Mouse (Mus musculus) mammary gland, adult 2 months (tissue): ENCODE data around the gene Il33. TPM values are rescaled to one million over a fixed set of nuclear protein-coding genes. Genes with fewer than 3 reads are reported as not detected.

ENCODE experiments used
- polyA plus RNA-seq: library from polyadenylated mRNA; depleted of rRNA; stranded (reverse); fragments of >200 nt; gene quantifications from 2 replicates; pipeline ENCODE4 v1.2.3, GENCODE M21; 2012; ENCODE audit warnings: low replicate concordance; rRNA removed

Gene Il33
- 7.9 and 24.9 TPM in 2 replicates for polyA plus RNA-seq

GRCm38 (mm10) chr19:29924638-29925258, at the start of gene Il33:
Il33 (plus strand) TSS chr19:29925114.

GRCm38 (mm10) chr19:30003621-30004020, 78.7 kb downstream of the Il33 start, which contains the start of gene Trpd52l3:
Trpd52l3 (plus strand) TSS chr19:30003790.

Other genes starting within 250 kb of the Il33 start
- gene Mlana, start 227.3 kb upstream of the Il33 start, polyA plus RNA-seq = 0.41 and 1.0 TPM in 2 replicates
- gene 9930021J03Rik, start 119.1 kb upstream of the Il33 start, polyA plus RNA-seq = 3.5 and 11.4 TPM in 2 replicates
- gene Ranbp6, start 112.1 kb upstream of the Il33 start, polyA plus RNA-seq = 1.2 and 4.4 TPM in 2 replicates
- gene Trpd52l3, start 78.7 kb downstream of the Il33 start, polyA plus RNA-seq = not detected in 2 replicates
- 29.1 and 49.3 TPM in 2 replicates for gene Uhrf2, start 105.4 kb downstream of the Il33 start, polyA plus RNA-seq